Mouse (Mus musculus): ENCODE results near the gene Slc22a23. TPM values are rescaled to one million over a fixed set of nuclear protein-coding genes. Genes with fewer than 3 reads are reported as not detected.

The Slc22a23 gene
- total and polyA plus RNA-seq, 3 experiments: 0.47 to 1.3 (median 0.85) TPM

DNA sequence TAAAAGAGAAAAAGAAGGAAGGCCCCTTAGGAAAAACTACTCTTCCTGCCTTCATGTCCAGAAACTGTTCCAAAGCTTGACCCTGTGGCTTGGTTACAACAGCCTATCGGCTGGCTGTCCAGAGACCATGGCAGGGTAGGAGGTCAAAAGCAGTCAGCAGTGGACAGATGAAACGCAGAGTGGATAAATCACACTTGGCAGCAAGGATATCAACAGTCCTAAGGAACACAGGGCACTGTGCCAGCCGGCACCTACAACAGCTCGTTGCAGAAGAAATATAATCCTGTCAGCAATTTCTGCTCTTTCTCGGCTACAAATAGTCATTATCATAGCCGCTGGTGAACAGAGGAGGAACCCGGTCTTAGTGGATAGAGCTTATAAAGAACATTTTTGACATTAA is 122.0 kb downstream of the Slc22a23 start:
- no peak overlapping the region for H3K4me3 ChIP-seq (replicated peaks in 1 of 3; ENCODE audit: low read depth in 2 of 3, low read length in 2 of 3, poor library complexity in 1 of 3)
- no peaks in the 10 kb centered on the region for H3K36me3 ChIP-seq (replicated peaks in 1 of 2; ENCODE audit: control insufficient read depth in 1 of 2, insufficient read depth in 1 of 2, low read length in 1 of 2)
- dilution Hi-C loops (cut with MboI; ENCODE audit: extremely low pct_ligation_motif_present, extremely low pct_unique_long_range_greater_than_20kb, low sequenced_read_pairs) (no loop called here), in situ Hi-C loops (cut with MboI; ENCODE audit: low pct_ligation_motif_present, low pct_unique_long_range_greater_than_20kb, low sequenced_read_pairs) (no loop called here)
- H3K79me2 ChIP-seq (replicated peaks; ENCODE audit: control insufficient read depth, extremely low read depth, insufficient read depth, poor library complexity, severe bottlenecking): no peaks in the 10 kb centered on the region
- no peak overlapping the region for H3K27ac ChIP-seq (ENCODE audit: insufficient read depth, low read depth)
- no peak overlapping the region for H3K9ac ChIP-seq (ENCODE audit: insufficient read depth, low read depth)
- H3K9me3 ChIP-seq (replicated peaks; ENCODE audit: low read length): no peaks in the 10 kb centered on the region
- TF ChIP-seq NELFE (IDR thresholded peaks at IDR 0.05; ENCODE audit: low read depth, low read length) (no peak), CTCF (conservative IDR thresholded peaks at IDR 0.05 in 1 of 2, IDR thresholded peaks at IDR 0.05 in 1 of 2; ENCODE audit: low read depth in 2 of 2, low read length in 2 of 2) (no peak), SMC3 (IDR thresholded peaks at IDR 0.05; ENCODE audit: low read depth, low read length) (no peak), ZKSCAN1 (IDR thresholded peaks at IDR 0.05; ENCODE audit: borderline replicate concordance, low read depth, low read length) (no peak), GABPA (IDR thresholded peaks at IDR 0.05; ENCODE audit: insufficient replicate concordance, low read depth, low read length) (no peak), MXI1 (IDR thresholded peaks at IDR 0.05; ENCODE audit: low read depth, low read length) (no peak), CHD1 (IDR thresholded peaks at IDR 0.05; ENCODE audit: low read depth, low read length) (no peak), POLR2AphosphoS2 (IDR thresholded peaks at IDR 0.05; ENCODE audit: low read depth, low read length) (no peak), PAX5 (IDR thresholded peaks at IDR 0.05; ENCODE audit: low read length) (no peak), BHLHE40 (IDR thresholded peaks at IDR 0.05; ENCODE audit: low read depth, low read length) (no peak), UBTF (IDR thresholded peaks at IDR 0.05; ENCODE audit: low read depth, low read length) (no peak), NRF1 (IDR thresholded peaks at IDR 0.05; ENCODE audit: low read depth, low read length) (no peak), MAFK (IDR thresholded peaks at IDR 0.05; ENCODE audit: insufficient replicate concordance, low read length) (no peak), EP300 (IDR thresholded peaks at IDR 0.05; ENCODE audit: low read length) (no peak), USF1 (IDR thresholded peaks at IDR 0.05; ENCODE audit: low read depth, low read length) (no peak), TCF12 (IDR thresholded peaks at IDR 0.05; ENCODE audit: low read depth, low read length) (no peak), JUND (conservative IDR thresholded peaks at IDR 0.05; ENCODE audit: low read depth, low read length) (no peak), JUN (IDR thresholded peaks at IDR 0.05; ENCODE audit: insufficient read depth, low read depth, low read length) (no peak)
- no peak overlapping the region for H3K4me2 ChIP-seq (ENCODE audit: insufficient read depth, low read depth, poor library complexity, severe bottlenecking)
- DNase-seq (ENCODE audit: extremely low read depth): no peak
- H3K4me1 ChIP-seq (ENCODE audit: control insufficient read depth in 1 of 2, insufficient read depth in 2 of 2): no peaks in the 10 kb centered on the region
- no peaks in the 10 kb centered on the region for H3K27me3 ChIP-seq (replicated peaks)

DNA sequence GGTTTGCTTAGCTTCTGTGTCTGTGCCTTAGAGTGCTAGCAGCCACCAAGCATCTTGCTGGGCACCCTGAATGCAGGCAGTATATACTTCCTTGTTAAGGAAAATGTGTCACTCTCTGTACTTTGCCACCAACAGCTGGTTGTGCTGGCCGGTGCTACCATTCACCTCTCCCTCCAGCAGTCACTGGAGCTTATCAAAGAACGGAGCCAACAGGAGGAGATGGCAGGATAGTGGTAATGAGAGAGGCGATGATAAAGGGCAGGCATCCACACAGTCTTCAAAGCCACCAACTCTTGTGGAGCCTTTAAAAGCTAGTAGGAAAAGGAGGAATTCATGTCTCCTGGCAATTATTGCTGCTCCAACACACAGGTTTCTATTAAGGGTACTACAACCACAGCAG is 125.3 kb downstream of the Slc22a23 start:
- Histone ChIP-seq H3K27ac (ENCODE audit: insufficient read depth, low read depth) (no peak overlapping the region), H3K9me3 (replicated peaks; ENCODE audit: low read length) (no peaks in the 10 kb centered on the region), H3K9ac (ENCODE audit: insufficient read depth, low read depth) (no peak overlapping the region), H3K4me3 (replicated peaks in 1 of 3; ENCODE audit: low read depth in 2 of 3, low read length in 2 of 3, poor library complexity in 1 of 3) (no peak overlapping the region), H3K79me2 (replicated peaks; ENCODE audit: control insufficient read depth, extremely low read depth, insufficient read depth, poor library complexity, severe bottlenecking) (no peaks in the 10 kb centered on the region), H3K4me1 (ENCODE audit: control insufficient read depth in 1 of 2, insufficient read depth in 2 of 2) (no peaks in the 10 kb centered on the region), H3K4me2 (ENCODE audit: insufficient read depth, low read depth, poor library complexity, severe bottlenecking) (no peak overlapping the region), H3K27me3 (replicated peaks) (no peaks in the 10 kb centered on the region), H3K36me3 (replicated peaks in 1 of 2; ENCODE audit: control insufficient read depth in 1 of 2, insufficient read depth in 1 of 2, low read length in 1 of 2) (no peaks in the 10 kb centered on the region)
- dilution Hi-C loops (cut with MboI; ENCODE audit: extremely low pct_ligation_motif_present, extremely low pct_unique_long_range_greater_than_20kb, low sequenced_read_pairs): no loop called here
- TF ChIP-seq USF1 (IDR thresholded peaks at IDR 0.05; ENCODE audit: low read depth, low read length) (no peak), MAZ (IDR thresholded peaks at IDR 0.05; ENCODE audit: low read depth, low read length) (no peak), SIN3A (IDR thresholded peaks at IDR 0.05; ENCODE audit: low read length) (no peak), CHD1 (IDR thresholded peaks at IDR 0.05; ENCODE audit: low read depth, low read length) (no peak), JUN (IDR thresholded peaks at IDR 0.05; ENCODE audit: insufficient read depth, low read depth, low read length) (no peak), POLR2AphosphoS2 (IDR thresholded peaks at IDR 0.05; ENCODE audit: low read depth, low read length) (no peak), MAX (IDR thresholded peaks at IDR 0.05; ENCODE audit: low read length) (no peak), POLR2A (IDR thresholded peaks at IDR 0.05; ENCODE audit: low read depth, low read length) (no peak)
- in situ Hi-C loops (cut with MboI; ENCODE audit: low pct_ligation_motif_present, low pct_unique_long_range_greater_than_20kb, low sequenced_read_pairs): no loop called here
- no peak for DNase-seq (ENCODE audit: extremely low read depth)
